Mouse (Mus musculus) megakaryocyte, embryonic 14.5 days (primary cell): Measurements from ENCODE around the gene Haus3.

Source experiments
- FLI1 ChIP-seq: IDR thresholded peaks from 2 replicates; pipeline ENCODE4 v1.6.1; 2012; ENCODE audit warnings: low read length, inconsistent platforms, mixed read lengths
- GATA1 ChIP-seq: IDR thresholded peaks from 3 replicates; pipeline ENCODE4 v1.6.1; 2012; ENCODE audit warnings: mixed read lengths, low read length, inconsistent platforms, borderline replicate concordance

DNA sequence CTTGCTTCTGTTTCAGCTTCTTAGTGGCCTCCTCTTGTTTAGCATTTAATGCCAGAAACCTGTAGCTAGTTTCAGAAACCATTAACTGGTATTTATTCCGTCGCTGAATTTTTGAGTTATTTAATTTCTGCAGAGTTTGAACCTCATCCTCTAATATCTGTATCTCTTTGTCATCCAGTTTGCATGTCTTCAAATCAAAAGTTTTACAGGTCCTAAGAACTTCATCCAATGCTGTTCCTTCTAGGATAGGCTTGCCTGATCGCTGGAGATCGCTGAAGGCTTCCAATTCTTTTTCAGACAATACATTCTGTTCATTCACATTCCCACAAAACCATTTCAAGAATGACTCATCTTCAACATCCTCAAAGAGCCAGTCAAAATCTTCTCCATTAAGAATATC lies 1.5 kb downstream of the Haus3 start:
- TF ChIP-seq GATA1 (no peak), FLI1 (no peak)
